Mouse (Mus musculus): ENCODE measurements around the gene Arhgef12.
A peak's percentile ranks its signal among the peaks of the same experiment; 100 is the strongest.

DNA sequence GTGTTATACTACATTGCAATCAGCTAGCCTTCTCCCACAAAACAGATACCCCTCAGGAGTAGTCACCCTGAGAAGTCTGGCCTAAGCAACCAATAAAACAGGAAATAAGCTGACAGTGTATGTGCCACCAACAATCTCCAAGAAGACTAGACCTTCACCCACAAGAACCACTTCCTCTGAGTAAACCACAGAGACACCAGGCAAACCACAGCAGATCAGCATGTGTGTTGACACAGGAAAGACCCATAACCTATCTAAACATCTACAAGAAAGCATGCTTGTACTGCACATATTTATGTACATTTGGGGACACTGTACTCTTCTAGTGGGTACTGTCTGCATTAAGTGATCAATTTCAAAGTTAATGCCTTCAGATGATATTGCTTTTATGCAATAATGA lies 10.7 kb downstream of the Arhgef12 start:
- TF ChIP-seq TCF12 (IDR thresholded peaks at IDR 0.05; ENCODE audit: low read depth, low read length) (peak; percentile 80), POLR2A (IDR thresholded peaks at IDR 0.05; ENCODE audit: control insufficient read depth in 1 of 2, insufficient read depth in 1 of 2, low read depth in 1 of 2, low read length in 2 of 2, poor library complexity in 1 of 2) (no peak), CHD2 (IDR thresholded peaks at IDR 0.05; ENCODE audit: low read length) (no peak), ZMIZ1 (IDR thresholded peaks at IDR 0.05; ENCODE audit: low read depth, low read length) (no peak), USF2 (IDR thresholded peaks at IDR 0.05; ENCODE audit: borderline replicate concordance in 1 of 2, insufficient read depth in 1 of 2, low read depth in 1 of 2, low read length in 2 of 2) (no peak), ZKSCAN1 (IDR thresholded peaks at IDR 0.05; ENCODE audit: low read depth, low read length) (no peak), CTCF (IDR thresholded peaks at IDR 0.05 in 2 of 3, conservative IDR thresholded peaks at IDR 0.05 in 1 of 3; ENCODE audit: control insufficient read depth in 1 of 3, insufficient read depth in 1 of 3, low read depth in 2 of 3, low read length in 3 of 3, poor library complexity in 1 of 3, severe bottlenecking in 1 of 3) (no peak), EP300 (IDR thresholded peaks at IDR 0.05; ENCODE audit: low read depth in 1 of 2, low read length in 2 of 2) (peak; percentile 91 to 94), MAZ (IDR thresholded peaks at IDR 0.05; ENCODE audit: low read depth, low read length) (no peak)

Data from MEL (cell line).